Mouse (Mus musculus): ENCODE data around the gene Lsg1. TPM values are rescaled to one million over a fixed set of nuclear protein-coding genes. Genes with fewer than 3 reads are reported as not detected.

Lsg1 gene
- polyA plus RNA-seq, 1 experiment from 2014 or later = 69.4 TPM

DNA sequence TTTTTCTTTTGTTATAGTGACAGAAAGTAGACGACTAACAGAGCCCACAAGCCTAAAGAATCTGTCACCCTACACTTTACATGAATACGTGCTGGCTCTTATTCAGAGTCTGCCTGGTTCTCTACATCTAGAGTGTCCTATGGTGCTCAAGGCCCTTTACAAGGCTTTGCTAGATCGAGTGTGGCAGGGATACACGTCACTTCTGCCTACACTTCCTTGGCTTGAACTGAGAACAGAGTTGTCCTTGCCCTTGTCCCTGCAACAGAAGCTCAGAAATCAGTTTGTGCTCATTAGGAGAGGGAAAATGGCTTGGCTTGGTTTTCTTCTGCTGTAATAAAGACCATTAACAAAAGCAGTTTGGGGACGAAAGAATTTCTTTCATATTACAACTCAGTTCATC lies 23.9 kb upstream of the Lsg1 start:
- Histone ChIP-seq H3K4me3 (replicated peaks) (no peak overlapping the region), H3K9me3 (replicated peaks) (no peaks in the 10 kb centered on the region), H3K36me3 (no peaks in the 10 kb centered on the region), H3K27me3 (no peaks in the 10 kb centered on the region), H3K9ac (no peak overlapping the region), H3K27ac (no peak overlapping the region), H3K4me2 (no peak overlapping the region), H3K4me1 (peaks cover 8% of the 10 kb centered on the region)
- ATAC-seq (replicated peaks; ENCODE audit: low FRiP score) = no peak
- WGBS = 89% methylated on average over 5 of the region's 5 CpGs

DNA sequence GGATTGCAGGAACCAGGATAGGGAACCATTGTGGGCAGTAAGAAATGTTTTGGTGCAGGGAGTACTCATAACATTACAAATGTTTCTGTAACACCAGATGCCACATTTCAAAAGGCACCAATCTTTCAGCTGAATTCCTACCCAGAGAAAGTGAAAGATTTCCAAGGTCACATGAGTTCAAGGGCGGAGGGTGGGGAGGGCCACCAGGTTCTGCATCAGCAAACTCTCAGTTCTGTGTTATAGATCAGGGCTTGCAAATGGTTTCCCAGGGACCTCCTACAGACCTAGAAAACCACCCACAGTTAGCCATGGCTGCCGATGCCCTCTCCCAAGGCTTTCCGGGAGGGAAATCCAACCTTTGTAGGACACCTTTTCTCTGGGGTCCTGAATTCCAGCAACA lies 20.5 kb upstream of the Lsg1 start:
- H3K27ac ChIP-seq = no peak overlapping the region
- no peaks in the 10 kb centered on the region for H3K9me3 ChIP-seq (replicated peaks)
- no peak for ATAC-seq (replicated peaks; ENCODE audit: low FRiP score)
- H3K4me3 ChIP-seq (replicated peaks) = no peak overlapping the region
- no peaks in the 10 kb centered on the region for H3K36me3 ChIP-seq
- 63% methylated on average over 3 of the region's 3 CpGs for whole genome bisulfite sequencing
- H3K4me1 ChIP-seq = peaks cover 36% of the 10 kb centered on the region
- H3K27me3 ChIP-seq = no peaks in the 10 kb centered on the region; the same call in 1 of the 2 replicates
- no peak overlapping the region for H3K4me2 ChIP-seq
- H3K9ac ChIP-seq = no peak overlapping the region

DNA sequence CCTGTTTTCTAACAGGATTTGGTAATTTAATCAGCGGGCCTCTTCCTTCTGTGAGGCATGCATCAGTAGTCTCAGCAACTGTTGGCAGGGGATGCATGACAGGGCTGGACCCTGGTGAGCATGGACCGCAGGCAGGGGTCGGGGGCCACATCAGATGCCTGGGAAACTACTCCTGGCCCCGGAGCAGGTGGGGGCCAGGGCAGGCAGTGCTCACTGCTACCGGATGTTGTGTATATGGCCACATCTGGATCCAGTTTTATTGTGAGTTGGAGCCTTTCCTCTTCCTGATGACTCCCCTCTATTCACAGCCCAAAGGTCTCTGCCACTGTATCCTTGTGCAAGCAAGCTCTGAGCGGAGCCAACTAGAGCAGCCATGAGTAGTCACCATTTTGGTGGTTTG lies 18.1 kb upstream of the Lsg1 start:
- no peak overlapping the region for H3K9ac ChIP-seq
- peaks cover 16% of the 10 kb centered on the region for H3K27me3 ChIP-seq
- H3K4me3 ChIP-seq (replicated peaks) = no peak overlapping the region
- 32% methylated on average over 6 of the region's 6 CpGs for WGBS
- no peaks in the 10 kb centered on the region for H3K9me3 ChIP-seq (replicated peaks)
- no peak overlapping the region for H3K27ac ChIP-seq
- peak; percentile 41; the same call in 1 of the 2 replicates for ATAC-seq (replicated peaks; ENCODE audit: low FRiP score)
- peaks cover 55% of the 10 kb centered on the region for H3K4me1 ChIP-seq
- no peak overlapping the region for H3K4me2 ChIP-seq
- no peaks in the 10 kb centered on the region for H3K36me3 ChIP-seq

DNA sequence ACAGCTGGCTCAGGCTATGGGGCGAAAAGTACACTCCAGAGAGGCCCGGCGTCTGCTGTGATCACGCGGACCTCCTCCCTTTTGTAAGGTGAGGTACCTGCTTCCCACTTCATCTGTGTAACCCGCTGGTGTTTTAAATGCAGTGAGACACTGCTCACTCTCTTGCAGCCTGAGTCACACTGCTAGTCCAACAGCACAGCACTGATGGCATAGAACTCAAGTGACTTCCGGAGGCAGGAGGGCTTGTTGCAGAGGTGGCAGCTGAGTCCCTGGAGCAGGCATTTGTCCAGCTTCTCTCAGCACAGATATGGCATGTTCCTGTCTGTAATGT lies 17.4 kb upstream of the Lsg1 start:
- H3K4me2 ChIP-seq = no peak overlapping the region
- ATAC-seq (replicated peaks; ENCODE audit: low FRiP score) = no peak
- H3K9ac ChIP-seq = no peak overlapping the region
- no peaks in the 10 kb centered on the region for H3K9me3 ChIP-seq (replicated peaks)
- H3K4me1 ChIP-seq = peaks cover 62% of the 10 kb centered on the region
- H3K36me3 ChIP-seq = no peaks in the 10 kb centered on the region
- H3K4me3 ChIP-seq (replicated peaks) = no peak overlapping the region
- WGBS = 51% methylated on average over 7 of the region's 7 CpGs
- H3K27me3 ChIP-seq = peaks cover 16% of the 10 kb centered on the region
- H3K27ac ChIP-seq = no peak overlapping the region

DNA sequence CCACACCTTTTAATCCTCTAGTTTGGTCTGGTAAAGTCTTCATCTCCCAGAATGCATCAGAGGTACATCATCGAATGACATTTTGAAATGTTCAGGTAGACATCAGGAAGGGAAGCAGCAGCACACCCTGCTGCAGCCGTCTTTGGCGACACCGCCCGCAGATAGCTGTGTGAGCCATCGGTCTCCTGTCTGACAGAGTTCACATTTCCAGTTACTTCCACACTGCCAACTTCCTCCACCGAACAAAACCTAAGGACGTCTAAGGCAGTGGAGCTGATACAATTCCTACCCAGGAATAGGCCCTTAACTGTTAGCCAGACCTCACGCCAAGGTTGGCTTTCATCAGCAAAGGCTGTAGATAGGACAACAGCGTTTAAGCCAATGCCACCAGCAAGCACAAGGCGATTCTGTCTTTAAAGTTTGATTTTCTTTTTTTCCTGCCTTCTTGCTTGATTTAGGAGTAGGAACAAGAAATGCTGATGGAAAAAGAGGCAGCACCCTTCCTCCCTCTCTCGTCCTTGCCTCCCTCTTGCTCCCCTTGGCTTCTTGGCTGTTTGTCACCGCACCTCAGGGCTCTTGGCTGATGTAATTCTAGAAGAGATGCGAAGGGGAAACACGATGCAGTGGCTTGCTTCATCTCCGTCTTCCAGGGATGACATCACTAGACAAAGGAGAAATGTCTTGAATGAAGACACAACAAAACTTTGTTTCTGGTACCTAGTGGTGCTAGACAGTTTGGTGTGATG lies 16.8 kb upstream of the Lsg1 start:
- H3K36me3 ChIP-seq = no peaks in the 10 kb centered on the region
- peaks cover 16% of the 10 kb centered on the region for H3K27me3 ChIP-seq
- no peaks in the 10 kb centered on the region for H3K9me3 ChIP-seq (replicated peaks)
- WGBS = 57% methylated on average over 16 of the region's 16 CpGs
- no peak for ATAC-seq (replicated peaks; ENCODE audit: low FRiP score)
- no peak overlapping the region for H3K27ac ChIP-seq
- H3K4me3 ChIP-seq (replicated peaks) = no peak overlapping the region
- H3K4me2 ChIP-seq = no peak overlapping the region
- H3K9ac ChIP-seq = no peak overlapping the region
- H3K4me1 ChIP-seq = peaks cover 64% of the 10 kb centered on the region

DNA sequence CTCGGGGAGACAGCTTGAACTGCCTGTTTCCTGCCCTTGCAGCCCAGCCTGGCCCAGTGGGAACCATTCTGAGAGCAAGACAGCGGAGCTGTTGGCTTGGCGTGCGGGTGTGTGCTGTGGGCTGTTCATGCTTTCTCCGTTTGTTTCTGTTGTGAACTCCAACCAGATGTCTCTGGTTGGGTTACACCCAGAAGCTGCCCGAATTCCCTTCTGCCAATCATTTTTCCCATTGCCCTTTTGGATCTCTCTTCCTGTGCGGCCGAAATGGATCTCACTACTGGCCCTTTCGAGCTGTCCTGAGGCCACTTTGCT lies 16.1 kb upstream of the Lsg1 start:
- peak overlapping the region; percentile 49; the same call in 1 of the 2 replicates for H3K27ac ChIP-seq
- peaks cover 64% of the 10 kb centered on the region for H3K4me1 ChIP-seq

DNA sequence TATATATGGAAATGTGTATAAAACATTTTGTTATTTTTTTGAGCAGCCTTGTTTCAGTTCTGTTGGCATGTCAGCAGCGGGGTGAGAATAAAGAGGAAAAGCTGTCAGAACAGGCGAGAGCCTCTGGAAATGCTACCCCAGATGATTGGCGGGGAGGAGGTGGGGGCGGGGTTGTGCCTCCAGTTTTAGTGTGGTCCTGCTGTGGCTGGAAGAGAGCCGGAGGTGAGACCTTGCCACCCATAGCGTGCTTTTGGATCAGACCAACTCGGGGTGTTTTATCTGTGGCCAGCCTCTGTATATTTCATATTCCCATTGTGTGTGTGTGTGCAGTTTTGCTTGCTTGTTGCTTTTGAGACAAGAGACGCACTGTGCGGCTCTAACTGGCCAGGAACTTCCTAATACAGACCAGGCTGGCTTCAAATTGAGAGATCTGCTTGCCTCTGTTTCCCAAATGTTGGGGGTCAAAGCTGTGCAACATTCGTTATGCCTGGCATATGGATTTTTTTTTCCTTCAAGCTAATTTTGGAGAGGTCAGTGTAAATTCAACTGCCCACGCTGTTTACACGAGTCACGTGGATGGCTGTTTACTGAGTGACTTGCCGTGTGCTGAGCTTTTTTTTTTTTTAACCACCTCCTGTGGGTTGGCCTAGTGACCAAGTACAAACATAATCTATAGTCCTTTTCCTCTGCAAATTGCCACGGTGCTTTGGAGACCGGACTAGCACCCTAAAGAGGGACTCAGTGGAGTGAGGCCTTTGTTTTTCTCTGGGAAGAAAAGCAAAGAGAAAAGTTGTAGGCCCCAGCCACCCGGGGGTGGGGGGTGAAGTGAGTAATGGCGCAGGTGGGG lies 15.5 kb upstream of the Lsg1 start:
- Histone ChIP-seq H3K27me3 (peaks cover 20% of the 10 kb centered on the region), H3K4me1 (peaks cover 64% of the 10 kb centered on the region), H3K9ac (no peak overlapping the region), H3K9me3 (replicated peaks) (no peaks in the 10 kb centered on the region), H3K36me3 (no peaks in the 10 kb centered on the region), H3K27ac (peak overlapping the region; percentile 49), H3K4me3 (replicated peaks) (peak overlapping the region; percentile 71; the same call in 1 of the 2 replicates), H3K4me2 (peak overlapping the region; percentile 80)
- no peak for ATAC-seq (replicated peaks; ENCODE audit: low FRiP score)
- WGBS = 30% methylated on average over 18 of the region's 18 CpGs

More for the DNA sequence above, 16.1 kb upstream of the Lsg1 start:
- H3K27me3 ChIP-seq = peaks cover 17% of the 10 kb centered on the region
- no peaks in the 10 kb centered on the region for H3K9me3 ChIP-seq (replicated peaks)
- no peaks in the 10 kb centered on the region for H3K36me3 ChIP-seq
- no peak overlapping the region for H3K9ac ChIP-seq
- peak overlapping the region; percentile 80 for H3K4me2 ChIP-seq
- WGBS = 36% methylated on average over 9 of the region's 9 CpGs
- 0 out of 2 replicates have a peak overlapping the region, but pooled peaks have one; percentile 71 for H3K4me3 ChIP-seq (replicated peaks)
- no peak for ATAC-seq (replicated peaks; ENCODE audit: low FRiP score)

DNA sequence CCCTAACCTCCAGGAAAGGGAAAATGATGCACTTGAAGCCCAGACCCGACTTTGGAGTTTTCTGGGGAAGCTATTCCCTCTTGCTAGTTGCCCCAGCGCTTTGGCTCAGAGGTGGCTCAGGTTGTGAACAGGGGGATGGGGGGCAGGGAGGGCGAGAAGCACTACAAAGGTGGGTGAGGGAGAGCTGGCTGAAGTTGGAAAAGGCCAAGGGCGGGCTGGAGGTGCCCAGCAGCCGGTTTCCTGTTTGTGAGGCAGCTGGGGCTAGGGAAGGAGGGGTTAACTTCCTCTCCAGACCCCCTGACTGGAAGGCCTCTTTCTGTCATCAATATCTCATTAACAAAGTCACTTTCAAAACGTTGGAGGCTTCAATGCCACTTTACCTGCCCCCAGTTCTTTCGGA lies 14.6 kb upstream of the Lsg1 start:
- H3K27me3 ChIP-seq = peaks cover 28% of the 10 kb centered on the region
- peak overlapping the region; percentile 84 for H3K27ac ChIP-seq
- H3K4me1 ChIP-seq = peaks cover 68% of the 10 kb centered on the region
- peak overlapping the region; percentile 71 for H3K4me3 ChIP-seq (replicated peaks)
- no peak for ATAC-seq (replicated peaks; ENCODE audit: low FRiP score)
- H3K9me3 ChIP-seq (replicated peaks) = no peaks in the 10 kb centered on the region
- H3K9ac ChIP-seq = peak overlapping the region; percentile 25; the same call in 1 of the 2 replicates
- H3K4me2 ChIP-seq = peak overlapping the region; percentile 80
- no peaks in the 10 kb centered on the region for H3K36me3 ChIP-seq
- 31% methylated on average over 7 of the region's 7 CpGs for WGBS

DNA sequence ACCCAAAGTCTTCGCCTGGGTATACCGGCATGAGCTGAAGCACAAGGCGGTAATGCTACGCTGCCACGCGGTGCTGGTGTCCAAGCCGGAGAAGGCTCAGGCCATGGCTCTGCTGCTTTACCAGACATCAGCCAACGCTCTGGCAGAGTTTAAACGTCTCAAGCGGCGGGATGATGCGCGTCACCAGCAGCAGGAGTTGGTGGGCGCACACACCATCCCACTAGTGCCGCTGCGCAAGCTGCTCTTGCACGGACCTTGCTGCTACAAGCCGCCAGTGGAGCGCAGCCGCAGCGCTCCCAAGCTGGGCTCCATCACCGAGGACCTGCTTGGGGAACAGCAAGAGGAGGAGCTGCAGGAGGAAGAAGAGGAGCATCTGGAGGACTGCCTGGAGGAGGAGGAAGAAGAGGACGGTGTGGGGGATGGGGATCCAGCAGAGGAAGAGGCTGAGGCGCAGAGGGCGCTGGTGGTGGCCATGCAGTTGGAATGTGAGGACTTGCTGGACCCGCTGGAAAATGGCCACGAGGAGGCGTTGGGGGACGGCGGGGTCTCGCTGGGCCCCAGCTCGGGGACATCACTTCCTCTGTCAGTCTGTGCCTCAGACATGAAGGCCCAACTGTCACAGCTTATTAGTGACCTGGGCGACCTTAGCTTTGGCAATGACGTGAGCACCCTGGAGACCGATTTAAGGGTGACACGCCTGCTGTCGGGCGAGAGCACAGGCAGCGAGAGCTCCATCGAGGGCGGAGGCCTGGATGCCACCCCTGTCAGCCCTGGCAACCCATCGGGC lies 13.8 kb upstream of the Lsg1 start:
- peaks cover 35% of the 10 kb centered on the region for H3K27me3 ChIP-seq
- H3K9me3 ChIP-seq (replicated peaks) = no peaks in the 10 kb centered on the region
- peak overlapping the region; percentile 71 for H3K4me3 ChIP-seq (replicated peaks)
- ATAC-seq (replicated peaks; ENCODE audit: low FRiP score) = peak; percentile 9; the same call in 1 of the 2 replicates
- H3K9ac ChIP-seq = peak overlapping the region; percentile 68
- peak overlapping the region; percentile 84 for H3K27ac ChIP-seq
- H3K4me1 ChIP-seq = peaks cover 70% of the 10 kb centered on the region
- H3K36me3 ChIP-seq = no peaks in the 10 kb centered on the region
- 8% methylated on average over 42 of the region's 42 CpGs for WGBS
- H3K4me2 ChIP-seq = peak overlapping the region; percentile 80

DNA sequence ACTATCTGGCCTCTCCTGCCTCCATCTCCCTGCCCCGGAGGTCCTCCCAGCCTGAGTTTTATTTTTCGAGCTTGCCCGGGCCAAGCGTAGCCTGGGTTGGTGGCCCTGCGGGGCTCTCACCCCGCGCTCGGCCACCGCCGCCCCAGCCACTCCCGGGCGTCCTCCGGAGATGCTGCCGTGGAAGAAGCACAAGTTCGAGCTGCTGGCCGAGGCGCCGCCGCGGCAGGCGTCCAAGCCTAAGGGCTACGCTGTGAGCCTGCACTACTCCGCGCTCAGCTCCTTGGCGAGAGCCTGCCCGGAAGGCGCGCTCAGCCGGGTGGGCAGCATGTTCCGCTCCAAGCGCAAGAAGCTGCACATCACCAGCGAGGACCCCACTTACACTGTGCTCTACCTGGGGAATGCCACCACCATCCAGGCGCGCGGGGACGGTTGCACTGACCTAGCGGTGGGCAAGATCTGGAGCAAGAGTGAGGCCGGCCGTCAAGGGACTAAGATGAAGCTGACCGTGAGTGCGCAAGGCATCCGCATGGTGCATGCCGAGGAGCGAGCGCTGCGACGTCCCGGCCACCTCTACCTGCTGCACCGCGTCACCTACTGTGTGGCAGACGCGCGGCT lies 13.1 kb upstream of the Lsg1 start:
- ATAC-seq (replicated peaks; ENCODE audit: low FRiP score) = peak; percentile 35
- Histone ChIP-seq H3K27ac (peak overlapping the region; percentile 84; the same call in 1 of the 2 replicates), H3K36me3 (no peaks in the 10 kb centered on the region), H3K9me3 (replicated peaks) (no peaks in the 10 kb centered on the region), H3K27me3 (peaks cover 42% of the 10 kb centered on the region), H3K9ac (peak overlapping the region; percentile 68), H3K4me3 (replicated peaks) (peak overlapping the region; percentile 71), H3K4me2 (peak overlapping the region; percentile 80), H3K4me1 (peaks cover 63% of the 10 kb centered on the region)
- under 1% methylated on average over 53 of the region's 53 CpGs for WGBS

DNA sequence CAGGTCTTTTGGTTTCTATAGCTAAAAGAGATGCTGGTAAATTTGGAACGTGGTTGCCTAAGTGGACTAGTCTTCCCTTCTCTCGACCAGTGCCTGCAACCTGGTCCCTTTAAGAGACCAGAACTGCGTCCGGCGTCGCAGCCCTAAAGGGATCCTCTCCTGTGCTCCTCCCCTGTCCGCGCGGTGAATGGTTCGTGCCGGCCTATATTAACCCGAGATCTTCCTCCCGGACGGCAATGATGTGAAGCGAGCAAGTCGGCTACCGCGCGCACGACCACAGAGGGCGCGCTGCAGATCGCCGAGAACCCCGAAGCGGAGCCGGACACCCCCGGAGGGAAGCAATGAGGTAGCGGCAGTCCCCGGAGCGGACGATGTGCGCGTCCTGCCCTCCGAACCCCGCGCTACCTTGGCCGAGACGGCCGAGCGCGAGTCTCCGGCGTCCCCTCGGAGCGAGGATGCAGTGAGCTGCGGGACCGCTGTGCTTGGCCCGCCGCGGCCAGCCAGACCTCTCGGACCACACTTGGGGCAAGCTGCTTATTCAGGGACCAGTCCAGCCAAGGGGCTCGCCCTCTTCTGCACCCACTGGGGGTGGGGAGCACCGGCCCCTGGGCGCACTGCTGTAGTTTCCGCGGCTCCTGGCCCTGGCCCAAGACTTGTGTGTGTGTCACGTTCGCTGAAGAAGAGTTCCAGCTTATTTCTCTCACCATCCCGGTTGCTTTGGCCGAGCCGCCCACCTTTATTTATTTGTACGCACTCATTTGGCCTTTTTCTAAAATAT lies 12.3 kb upstream of the Lsg1 start, which contains the start of gene Fam43a:
Gene Fam43a (plus strand): TSS at position 233 of the 778 bp plus-strand sequence.
- Histone ChIP-seq H3K4me2 (peak within 1 kb of the TSS; percentile 80), H3K27me3 (peaks cover 49% of the 10 kb centered on the region), H3K36me3 (no peaks in the 10 kb centered on the region), H3K9ac (peak within 1 kb of the TSS; percentile 68), H3K9me3 (replicated peaks) (no peaks in the 10 kb centered on the region), H3K27ac (peak within 1 kb of the TSS; percentile 84), H3K4me1 (peaks cover 55% of the 10 kb centered on the region), H3K4me3 (replicated peaks) (peak within 1 kb of the TSS; percentile 71)
- under 1% methylated on average over 63 of the region's 63 CpGs for WGBS
- peak; percentile 78 for ATAC-seq (replicated peaks; ENCODE audit: low FRiP score)
